Mouse (Mus musculus) retina, postnatal 7 days (tissue): ENCODE results near the gene Gabrg3.

ENCODE experiments used
- DNase-seq: peaks from one replicate; pipeline ENCODE4 v3.0.0-alpha.2; 2012; ENCODE audit warnings: low read depth, low spot score

The Gabrg3 gene

DNA sequence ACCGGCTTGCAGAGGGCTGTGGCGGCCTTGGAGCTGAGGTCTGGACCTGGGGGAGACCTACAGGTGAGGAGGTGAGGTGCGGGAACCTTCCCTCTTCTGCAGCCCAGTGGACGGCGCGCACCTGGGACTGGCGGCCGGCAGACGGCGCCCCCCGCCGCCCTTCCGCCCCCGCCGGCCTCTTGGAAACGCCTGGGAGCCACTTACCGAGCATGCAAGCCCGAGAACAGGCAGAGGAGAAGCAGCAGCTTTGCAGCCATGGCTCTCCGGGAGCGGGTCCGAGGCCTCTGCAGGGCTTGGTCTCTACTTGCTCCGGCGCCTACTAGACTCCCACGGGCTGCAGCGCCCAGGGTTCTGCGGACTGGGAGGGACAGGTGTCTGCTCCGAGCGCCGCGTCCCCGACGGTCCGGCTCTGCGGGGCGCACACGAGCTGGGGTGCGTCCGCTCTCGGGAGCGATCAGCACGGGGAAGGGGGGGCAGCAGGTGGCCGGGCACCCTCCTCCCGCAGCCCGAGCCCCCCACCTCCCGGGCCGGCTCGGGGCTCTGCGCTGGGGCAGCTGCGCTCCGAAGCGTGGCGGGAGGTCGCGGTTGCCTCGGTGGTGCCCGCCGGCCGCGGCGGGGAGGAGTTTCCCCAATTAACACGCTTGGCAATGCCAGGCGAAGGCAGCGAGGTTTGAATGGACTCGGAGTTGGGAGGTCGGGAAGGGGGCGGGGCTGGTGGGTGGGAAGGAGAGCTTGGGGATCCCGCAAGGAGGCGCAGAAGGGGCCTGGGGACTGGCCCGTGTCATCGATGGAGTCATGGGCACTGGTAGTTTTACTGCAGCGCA, at the start of gene Gabrg3:
Gene Gabrg3, minus strand, starts transcription at position 672 of the 824 bp plus-strand sequence.
- peak; percentile 36 for DNase-seq

DNA sequence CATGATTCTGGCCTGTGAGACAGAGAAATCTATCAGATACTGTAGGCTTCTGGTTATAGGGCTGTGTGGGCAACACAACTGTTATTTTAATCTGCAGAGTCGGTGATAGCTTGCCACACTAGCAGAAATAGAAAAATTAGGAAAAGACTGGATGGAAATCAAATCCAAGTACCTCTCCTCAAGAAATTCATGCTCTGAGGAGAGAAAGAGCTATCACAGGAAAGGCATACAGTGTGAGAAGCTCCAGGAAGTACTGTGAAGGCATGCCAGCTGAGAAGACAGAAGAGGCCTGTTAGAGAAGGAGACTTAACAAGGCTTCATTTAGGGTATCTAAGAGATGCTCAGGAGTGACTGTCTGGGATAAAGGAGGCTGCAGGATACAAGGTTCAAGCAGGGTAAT, 35.7 kb upstream of the Gabrg3 start:
- DNase-seq: no peak

DNA sequence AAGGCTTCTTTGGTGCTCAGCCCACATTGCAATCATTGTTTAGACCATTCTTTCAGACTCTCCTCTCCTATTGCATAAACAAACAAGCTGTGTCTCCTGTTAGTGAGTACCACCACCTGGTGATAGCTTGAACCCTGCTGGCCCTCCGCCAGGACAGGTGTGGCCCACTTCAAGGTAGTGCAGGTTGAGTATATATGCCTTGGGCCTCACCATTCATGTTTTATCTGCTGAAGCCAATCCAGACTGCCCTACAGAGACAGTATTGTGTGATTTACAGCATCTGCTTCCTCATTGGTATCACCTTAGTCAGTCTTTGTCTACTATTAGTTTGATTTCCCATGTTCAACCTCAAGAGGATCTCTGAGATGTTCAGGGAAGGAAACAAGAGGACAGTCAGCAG, 34.1 kb upstream of the Gabrg3 start:
- DNase-seq: no peak

DNA sequence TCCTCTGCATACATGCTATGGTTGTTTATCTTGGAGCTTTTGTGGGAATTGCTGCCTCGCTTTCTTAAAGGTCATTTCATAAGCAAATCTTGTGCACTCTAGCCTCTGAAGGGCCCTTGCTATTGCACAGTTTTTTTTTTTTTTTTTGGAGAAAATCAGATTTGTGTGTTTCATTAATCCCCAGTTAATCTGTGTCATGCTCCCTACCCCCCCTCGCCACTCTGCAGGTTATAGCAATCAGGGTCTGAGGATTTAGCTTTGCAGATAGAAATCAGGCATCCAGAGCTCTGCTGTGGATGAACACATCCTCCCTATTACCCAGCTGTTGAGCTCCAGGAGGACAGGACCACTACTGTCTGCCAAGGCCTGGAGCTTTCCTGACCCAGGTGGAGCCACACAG, 32.4 kb upstream of the Gabrg3 start, which contains the start of gene Gabrb3:
Gene Gabrb3, plus strand, starts transcription at position 301 of the 400 bp plus-strand sequence.
- peak; percentile 4 for DNase-seq

DNA sequence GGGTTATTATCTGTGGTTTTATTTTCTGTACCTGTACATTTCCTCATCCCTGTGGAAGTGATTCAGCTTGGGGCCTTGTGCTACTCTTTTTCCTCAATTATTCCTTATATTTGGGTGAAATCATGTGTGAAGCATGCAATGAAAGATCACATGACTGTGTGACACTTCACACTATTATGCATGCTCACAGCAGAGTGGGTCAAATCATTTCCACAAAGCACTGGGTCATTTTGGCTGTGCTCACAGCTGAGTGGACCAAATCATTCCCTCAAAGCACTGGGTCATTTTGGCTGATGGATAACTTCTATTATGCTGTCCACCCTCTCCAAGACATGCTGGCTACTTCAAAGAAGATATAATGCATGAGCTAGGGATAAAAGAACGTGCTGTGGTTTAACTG, 25.9 kb upstream of the Gabrg3 start:
- DNase-seq: no peak

DNA sequence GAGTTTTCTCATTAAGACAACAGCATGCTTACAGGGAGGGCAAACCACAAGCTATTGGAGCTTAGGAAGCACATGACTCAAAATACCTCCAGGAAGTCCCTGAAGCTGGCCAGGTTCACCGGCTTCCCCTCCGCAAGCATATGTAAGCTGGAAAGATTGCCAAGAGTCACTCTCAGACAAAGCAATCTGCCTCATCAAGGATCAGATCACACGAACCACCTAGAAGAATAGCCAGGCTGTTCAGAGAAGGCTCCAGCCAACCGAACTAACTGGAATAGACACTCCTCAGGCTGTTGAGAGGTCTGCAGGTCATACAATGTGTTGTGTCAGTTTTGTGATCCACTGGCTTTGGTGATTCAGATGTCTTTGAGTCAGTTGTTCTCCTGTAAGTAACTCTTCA, 24.2 kb upstream of the Gabrg3 start:
- no peak for DNase-seq

DNA sequence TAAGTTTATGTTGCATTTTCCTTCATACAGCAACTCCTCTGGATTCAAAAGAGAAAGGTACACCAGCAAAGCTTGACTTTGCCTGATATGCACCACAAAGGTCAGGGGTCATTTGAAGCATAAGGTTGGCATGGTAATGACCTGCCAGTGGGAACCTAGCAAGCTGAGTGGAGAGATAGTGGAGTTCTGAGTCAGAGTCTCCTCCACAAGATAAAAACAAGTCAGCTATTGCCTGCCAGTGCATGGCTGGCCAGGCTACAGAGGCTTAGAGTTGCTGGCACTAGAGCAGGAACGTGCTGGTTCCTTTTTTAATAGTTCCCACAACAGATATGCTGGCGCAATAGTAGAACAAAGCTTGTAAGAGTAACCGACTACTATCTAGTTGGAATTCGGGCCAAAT, 6.6 kb upstream of the Gabrg3 start:
- DNase-seq: no peak

DNA sequence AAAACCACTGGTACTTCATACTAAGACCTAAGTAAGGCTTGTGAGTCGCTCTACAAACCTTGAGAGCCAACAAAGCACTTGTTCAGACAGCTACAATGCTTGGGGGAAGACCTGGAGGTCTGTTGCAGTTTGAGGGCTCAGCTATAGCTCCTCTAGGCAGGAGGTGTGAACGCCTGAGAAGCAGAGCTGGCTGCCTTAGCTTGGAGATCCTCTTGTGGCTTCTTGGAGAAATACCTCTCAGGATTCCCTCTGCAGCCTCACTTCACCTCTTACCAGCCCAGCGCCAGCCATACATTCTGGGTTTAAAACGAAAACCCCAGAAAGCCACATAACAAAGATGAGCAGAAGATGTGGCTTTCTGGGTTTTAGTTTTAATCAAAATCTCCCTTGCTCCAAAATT, 3.1 kb upstream of the Gabrg3 start:
- no peak for DNase-seq

DNA sequence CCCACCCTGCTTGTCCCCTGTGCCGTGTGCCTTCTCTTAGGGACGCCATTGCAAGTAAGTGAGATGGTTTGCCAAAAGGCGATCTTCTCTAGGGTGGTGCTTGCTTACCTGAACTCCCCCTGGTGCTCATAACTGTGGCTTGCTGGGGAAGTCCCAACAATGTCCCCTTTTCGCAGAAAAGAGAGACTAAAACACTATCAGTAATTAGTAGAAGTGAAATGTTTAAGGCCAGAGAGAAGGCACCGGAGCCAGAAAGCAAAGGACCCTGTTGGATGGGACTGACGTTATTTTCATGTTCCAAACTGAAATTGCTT, 310 bp upstream of the Gabrg3 start:
- DNase-seq: no peak

DNA sequence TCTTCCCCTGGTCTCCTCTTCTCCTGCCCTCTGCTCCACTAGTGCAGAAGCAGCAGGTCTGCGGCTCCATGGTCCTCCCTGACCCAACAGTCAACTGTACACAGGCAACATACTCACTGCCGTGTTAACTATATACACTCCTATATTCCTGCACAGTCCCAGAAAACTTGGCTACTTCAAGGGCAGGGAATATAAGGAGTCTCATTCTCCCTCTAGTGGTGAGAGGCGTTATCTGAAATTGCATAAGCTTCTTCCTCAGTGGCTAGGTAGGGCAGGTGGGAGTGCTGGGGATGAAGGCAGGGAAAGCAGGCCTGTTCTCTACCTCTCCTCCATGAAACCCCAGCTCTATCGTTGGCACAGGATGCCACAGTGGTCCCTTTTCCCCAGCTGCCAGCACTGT, 2.9 kb downstream of the Gabrg3 start:
- DNase-seq: peak; percentile 30

DNA sequence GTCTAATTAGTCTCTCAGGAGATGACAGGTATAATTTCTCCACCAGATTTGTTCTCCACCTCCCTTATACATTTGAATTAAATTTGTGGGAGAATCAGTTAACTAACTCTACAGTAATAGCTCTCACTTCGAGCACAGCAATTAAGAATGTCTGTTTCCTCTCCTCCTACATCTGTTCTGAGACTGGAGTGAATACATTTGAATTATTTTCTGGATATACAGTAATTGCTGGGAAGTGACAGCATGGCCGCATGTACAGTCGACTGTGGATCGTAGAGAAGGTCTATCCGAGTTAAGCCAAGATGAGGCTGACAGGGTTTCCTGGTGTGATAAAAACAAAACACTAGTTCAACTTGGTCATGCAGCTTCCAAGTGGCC, 21.0 kb downstream of the Gabrg3 start:
- no peak for DNase-seq

DNA sequence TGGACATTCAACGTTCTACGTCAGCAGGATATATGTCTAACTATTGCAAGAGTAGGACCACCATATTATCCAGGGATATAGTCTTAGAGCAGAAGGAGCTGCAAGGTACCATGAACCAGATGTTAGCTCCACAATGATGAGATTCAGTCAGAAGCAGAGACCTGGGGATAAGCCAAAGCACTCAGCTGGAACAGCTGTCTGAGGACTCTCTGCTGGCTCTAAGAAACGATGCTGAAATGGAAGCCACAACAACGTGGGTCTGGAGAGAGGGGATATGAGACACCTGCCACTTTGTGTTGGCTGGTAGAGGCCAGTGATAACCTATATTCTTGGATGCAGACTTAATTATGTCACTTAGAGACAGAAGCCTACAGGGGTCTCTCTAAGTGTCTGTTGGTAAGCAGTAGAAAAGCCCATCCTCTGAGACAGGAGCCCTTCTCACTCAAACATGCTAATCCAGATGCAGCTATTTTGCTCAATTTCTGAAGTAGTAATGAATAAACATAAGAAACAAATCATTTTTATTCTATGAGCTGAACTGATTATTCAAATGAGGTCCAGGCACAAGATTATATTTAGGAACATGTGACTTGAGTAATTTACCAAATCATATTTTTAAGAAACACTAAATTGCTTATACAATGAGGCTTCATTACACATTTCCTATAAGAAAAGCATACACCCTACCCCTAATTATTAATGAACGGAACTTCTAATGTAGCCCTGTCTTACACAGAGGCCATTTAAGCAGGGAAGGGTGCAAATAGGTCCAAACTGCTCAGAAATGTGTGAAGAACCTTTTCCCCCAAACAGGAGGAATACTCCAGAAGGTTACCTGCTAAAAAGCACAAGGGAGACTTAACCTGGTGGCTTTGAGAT, 21.6 kb downstream of the Gabrg3 start:
- no peak for DNase-seq

DNA sequence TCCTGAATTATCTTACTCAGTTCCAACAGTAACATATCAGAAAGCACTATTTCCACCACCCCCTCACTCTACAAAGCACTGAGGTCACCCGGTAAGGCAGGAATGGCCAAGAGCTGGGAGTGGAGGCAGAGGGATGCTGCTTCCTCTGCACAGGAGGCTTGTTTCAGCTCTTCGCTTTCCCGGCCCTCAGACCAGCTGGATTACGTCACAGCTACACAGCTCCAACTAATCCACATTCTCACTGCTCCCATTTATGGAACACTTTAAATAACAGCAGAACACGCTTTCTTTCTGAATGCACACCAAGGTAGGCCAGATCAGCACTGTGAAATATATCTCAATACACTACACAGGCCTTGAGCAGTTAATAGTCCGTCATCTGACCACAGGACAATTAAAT, 23.2 kb downstream of the Gabrg3 start:
- DNase-seq: no peak

DNA sequence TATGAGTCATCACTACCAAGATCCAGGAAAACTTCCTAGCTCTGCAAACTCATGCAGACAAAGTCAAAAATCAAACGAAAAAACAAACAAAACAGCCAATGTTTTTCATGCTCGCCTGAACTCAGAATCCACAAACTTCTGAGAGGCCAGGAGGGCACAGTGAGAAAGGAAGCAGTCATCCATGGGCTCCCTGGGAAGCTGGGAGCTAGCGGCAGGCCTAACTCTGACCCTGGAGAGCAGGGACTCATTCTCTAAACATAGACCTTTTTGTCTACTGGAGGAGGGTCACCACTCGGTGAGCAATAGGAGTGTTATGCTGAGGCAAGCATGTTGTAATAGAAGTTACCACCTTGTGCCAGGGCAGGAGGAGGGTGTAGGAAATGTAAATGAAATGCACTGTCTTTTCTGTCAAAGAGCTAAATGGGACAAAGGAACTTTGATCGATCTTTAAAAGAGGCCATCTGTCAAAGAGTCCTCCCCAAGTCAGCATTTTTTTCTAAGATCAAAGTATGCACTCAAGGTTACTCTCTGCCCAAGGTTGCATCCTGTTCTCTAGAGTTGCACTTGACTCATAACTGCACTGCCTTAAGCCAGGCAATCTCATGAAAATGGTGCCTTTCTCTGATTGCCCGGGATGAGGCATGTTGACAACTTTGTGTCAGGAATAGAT, 29.0 kb downstream of the Gabrg3 start:
- no peak for DNase-seq

DNA sequence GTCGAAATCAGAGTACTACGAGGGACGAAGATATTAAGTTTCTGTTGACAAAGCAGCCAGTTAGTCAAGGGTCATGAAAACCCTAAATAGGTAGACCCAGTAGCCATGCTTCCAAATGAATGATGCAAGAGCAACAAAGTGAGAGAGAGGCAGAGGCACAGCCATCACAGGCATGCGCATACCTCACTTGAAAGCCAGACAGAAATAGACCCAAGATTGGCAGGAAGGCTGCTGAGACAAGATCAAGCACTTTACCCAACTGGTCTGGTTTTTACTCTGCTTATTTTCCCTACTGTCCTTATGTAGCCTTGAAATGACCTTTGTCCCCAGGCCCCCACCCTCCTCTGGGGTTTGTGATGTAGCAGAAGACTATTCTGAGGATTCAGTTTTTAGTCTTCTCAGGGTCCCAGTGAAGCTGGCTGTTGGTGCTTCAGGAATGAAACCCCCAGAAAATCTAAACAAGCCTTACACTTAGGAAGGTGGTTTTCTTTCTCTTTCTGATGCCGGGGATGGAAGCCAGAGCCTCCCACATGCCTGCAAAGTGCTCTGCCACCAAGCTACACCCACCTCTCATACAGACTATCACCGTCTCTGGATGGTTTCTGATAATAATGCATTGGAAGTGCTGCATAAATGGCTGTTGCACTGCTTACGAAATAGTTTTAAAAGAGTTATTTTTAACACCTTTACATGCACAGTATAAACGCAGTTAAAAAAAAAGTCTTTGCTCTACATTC, 30.3 kb downstream of the Gabrg3 start:
- DNase-seq: no peak

DNA sequence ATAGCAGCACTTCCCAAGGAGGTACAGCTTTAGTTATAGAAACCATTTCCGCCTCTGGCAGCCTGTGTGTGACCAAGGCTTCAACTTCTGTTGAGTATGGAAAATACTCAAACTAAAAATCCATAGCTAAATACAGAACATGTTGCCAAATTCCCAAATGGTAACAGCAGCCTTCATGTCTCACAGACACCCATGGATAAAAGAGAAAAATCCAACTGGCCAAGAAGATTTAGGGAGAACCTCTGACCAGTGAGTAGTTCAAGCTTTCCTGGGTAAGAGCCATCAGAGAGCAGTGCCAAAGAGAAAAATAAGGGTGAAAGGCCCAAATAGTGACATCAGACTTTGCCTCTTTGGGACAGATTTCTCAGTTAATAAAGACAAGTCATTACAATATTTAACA, 38.2 kb downstream of the Gabrg3 start:
- DNase-seq: no peak

DNA sequence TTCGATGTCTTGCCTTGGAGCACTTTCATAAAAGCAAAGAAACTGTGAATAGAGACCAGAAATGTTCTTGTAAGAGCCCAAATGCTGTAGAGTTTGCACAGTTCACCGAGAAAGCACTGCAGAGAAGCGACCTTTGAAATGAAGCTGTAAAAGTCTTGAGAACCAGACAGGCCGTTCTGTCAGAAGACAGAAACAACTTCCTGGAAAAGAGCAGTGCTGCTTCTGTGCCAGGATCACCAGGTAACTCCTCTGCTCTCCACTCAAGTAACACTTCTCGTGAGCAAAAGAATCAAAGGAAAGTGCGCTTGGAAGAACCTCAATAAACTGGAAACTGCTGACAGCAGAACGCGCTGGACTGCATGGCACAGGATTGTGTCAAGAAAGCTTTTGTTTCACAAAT, 45.1 kb downstream of the Gabrg3 start:
- DNase-seq: no peak

DNA sequence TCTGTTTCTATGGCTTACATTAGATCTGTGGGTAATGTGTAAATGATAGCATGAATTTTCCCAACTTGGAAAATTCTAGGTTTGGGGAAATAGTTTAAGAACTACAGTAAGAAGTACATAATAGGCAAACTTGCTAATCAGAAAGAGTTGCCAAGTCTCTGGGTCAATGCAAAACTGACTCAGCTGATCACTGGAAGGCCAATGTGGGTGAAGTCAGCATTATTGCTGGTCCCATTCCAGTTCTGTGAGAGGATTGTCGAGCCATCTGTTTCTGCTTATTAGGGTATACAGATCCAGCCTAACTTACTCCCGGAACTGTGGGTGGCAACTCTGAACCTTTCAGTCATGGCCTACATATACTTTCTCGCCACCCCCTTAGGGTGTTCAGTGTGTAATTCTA, 55.8 kb downstream of the Gabrg3 start:
- DNase-seq: no peak

DNA sequence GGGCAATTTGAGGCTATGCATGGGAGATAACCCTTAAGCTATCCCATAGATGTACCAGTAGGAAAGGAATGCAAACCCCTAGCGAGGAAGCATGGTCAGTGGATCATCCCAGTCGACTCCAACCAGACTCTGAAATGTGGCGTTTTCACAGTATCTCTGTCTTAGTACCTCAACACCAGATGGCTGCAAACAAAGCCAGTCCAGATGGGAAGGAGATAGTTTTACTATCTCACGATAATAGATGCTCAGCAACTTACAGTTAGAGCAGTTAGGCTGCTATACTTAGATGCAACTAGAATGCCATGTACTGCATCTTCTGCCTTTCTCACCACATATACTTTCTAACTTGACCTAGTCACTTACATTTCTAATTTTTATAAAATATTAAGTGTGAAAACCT, 56.7 kb downstream of the Gabrg3 start:
- no peak for DNase-seq

DNA sequence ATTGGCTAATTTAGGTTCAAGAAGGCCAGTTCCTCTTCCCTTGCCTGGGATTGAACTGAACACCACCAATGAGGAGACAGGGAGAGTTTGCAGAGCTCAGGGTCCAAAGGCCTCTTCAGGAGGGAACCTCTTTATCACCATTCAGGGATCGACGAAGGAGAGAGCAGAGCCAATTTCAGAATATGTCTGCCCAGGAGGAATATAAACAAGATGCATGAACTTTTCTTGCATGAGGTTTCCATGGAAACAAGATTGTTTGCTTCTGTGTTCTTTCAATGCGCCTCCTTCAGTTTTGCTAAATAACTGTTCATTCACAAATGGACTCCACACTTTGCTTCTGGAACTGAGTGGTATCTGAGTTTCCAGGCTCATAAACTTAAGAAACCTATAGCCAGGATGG, 62.5 kb downstream of the Gabrg3 start:
- no peak for DNase-seq

DNA sequence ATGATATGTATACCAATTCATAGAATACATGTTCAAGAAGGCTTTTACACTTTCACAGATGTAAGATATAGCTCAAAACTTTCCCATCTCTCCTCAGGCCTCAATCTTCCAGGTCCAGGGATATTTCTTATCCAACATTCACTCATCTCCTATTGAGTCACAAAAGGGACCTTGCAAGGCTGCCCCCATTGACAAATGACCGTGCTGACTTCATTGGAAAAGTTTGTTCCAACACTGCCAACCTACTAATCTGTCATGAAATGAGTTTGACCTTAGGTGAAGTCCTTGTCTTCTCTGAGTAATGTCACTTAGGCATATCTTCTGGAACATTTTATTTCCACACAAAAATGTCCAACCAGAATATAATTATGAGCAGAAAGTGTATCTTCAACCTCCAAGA, 64.9 kb downstream of the Gabrg3 start:
- DNase-seq: no peak

DNA sequence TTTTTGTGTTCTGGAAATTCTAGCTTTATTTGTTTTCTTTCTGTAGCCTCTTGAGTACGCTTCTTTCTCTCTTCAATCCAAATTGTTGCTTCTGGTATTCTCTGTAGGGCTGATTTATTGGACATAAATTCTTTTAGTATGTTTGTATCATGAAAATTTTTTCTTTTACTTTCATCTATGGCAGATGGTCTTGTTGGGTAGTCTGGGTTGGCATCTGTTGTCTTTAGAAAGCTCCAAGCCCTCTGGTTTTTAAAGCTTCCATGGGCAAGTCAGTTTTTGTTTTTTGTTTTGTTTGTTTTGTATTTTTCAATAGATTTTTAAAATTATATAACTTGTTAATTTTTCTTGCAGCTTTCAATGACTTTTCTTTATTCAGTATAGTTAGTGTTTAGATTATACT, 72.0 kb downstream of the Gabrg3 start:
- no peak for DNase-seq
